Mouse (Mus musculus) liver, embryonic 13.5 days (tissue): Measurements from ENCODE around the gene Upk1b. TPM values are rescaled to one million over a fixed set of nuclear protein-coding genes. Genes with fewer than 3 reads are reported as not detected.

ENCODE experiments used
- polyA plus RNA-seq: library from polyadenylated mRNA; unstranded; fragments of >200 nt; fragmentation: Nextera tagmentation; extraction: Ambion mirVana; gene quantifications from 2 replicates; pipeline ENCODE4 v1.2.1, GENCODE M21; 2015

Upk1b gene
- polyA plus RNA-seq, 1 experiment from 2014 or later = 1.6 TPM

Other genes starting within 250 kb of the Upk1b start
- 33.8 and 37.1 TPM in 2 replicates for gene Tmem39a, start 241.6 kb downstream of the Upk1b start, polyA plus RNA-seq
- gene Arhgap31, start 87.1 kb downstream of the Upk1b start, polyA plus RNA-seq = 1.2 and 1.6 TPM in 2 replicates
- 3.6 and 4.1 TPM in 2 replicates for gene B4galt4, start 58.1 kb downstream of the Upk1b start, polyA plus RNA-seq
- gene 4930435E12Rik, start 28.4 kb upstream of the Upk1b start, polyA plus RNA-seq = not detected in 2 replicates
- 0.06 and 0.13 TPM in 2 replicates for gene Igsf11, start 92.3 kb upstream of the Upk1b start, polyA plus RNA-seq